Mouse (Mus musculus) hindbrain, embryonic 11.5 days (tissue): ENCODE results near the gene Pkn3. TPM values are rescaled to one million over a fixed set of nuclear protein-coding genes. Genes with fewer than 3 reads are reported as not detected.
"Not testable (repeated sequence)": the region's sequence is repeated elsewhere in the genome, so short reads cannot be mapped to it uniquely, and the experiment has no call there.

ENCODE experiments used
- ATAC-seq: fragments of 200-750 bp; cut with Nextera tagmentation; 2 replicates; pipeline ENCODE4 v1.8.0; 2017; ENCODE audit warnings: mild to moderate bottlenecking, moderate TSS enrichment, moderate library complexity; ENCODE audit not compliant: low FRiP score
- DNase-seq: peaks from one replicate; pipeline ENCODE4 v3.0.0-alpha.2; 2015; ENCODE audit warnings: low spot score
- H3K27ac ChIP-seq: fragments of 300-500 bp; sonication (generic); 2 replicates; pipeline ENCODE4 v1.5.1; 2014; ENCODE audit warnings: mild to moderate bottlenecking, low read depth, low read length
- H3K27me3 ChIP-seq: fragments of 300-500 bp; sonication (generic); 2 replicates; pipeline ENCODE4 v1.6.1; 2014; ENCODE audit warnings: mild to moderate bottlenecking, low read length, moderate library complexity, mixed read lengths; ENCODE audit not compliant: control insufficient read depth, insufficient read depth
- H3K36me3 ChIP-seq: fragments of 300-500 bp; sonication (generic); 2 replicates; pipeline ENCODE4 v1.6.1; 2014; ENCODE audit warnings: mild to moderate bottlenecking, low read length, moderate library complexity, mixed read lengths; ENCODE audit not compliant: control insufficient read depth, insufficient read depth
- H3K4me1 ChIP-seq: fragments of 300-500 bp; sonication (generic); replicated peaks from 2 replicates; pipeline ENCODE4 v1.6.1; 2014; ENCODE audit warnings: low read length, mixed read lengths; ENCODE audit not compliant: control insufficient read depth, insufficient read depth
- H3K4me2 ChIP-seq: fragments of 300-500 bp; sonication (generic); replicated peaks from 2 replicates; pipeline ENCODE4 v1.6.1; 2014; ENCODE audit warnings: mild to moderate bottlenecking, low read depth, low read length
- H3K4me3 ChIP-seq: fragments of 300-500 bp; sonication (generic); 2 replicates; pipeline ENCODE4 v1.5.1; 2014; ENCODE audit warnings: low read depth, low read length
- H3K9ac ChIP-seq: fragments of 300-500 bp; sonication (generic); 2 replicates; pipeline ENCODE4 v1.6.1; 2014; ENCODE audit warnings: low read depth, low read length
- H3K9me3 ChIP-seq: fragments of 300-500 bp; sonication (generic); 2 replicates; pipeline ENCODE4 v1.6.1; 2016; ENCODE audit warnings: low read length; ENCODE audit not compliant: control insufficient read depth
- WGBS: fragments of 180-500 bp; shearing (Covaris S2); extraction: QIAGEN DNeasy Blood & Tissue Kit; methylation state at CpG from one replicate; pipeline ENCODE4 v1.1.7; 2014; 5-methylcytosine and 5-hydroxymethylcytosine counted together
- polyA plus RNA-seq: library from polyadenylated mRNA; unstranded; fragments of >200 nt; fragmentation: Nextera tagmentation; extraction: Ambion mirVana; gene quantifications from 2 replicates; pipeline ENCODE4 v1.2.1, GENCODE M21; 2014

The Pkn3 gene
- polyA plus RNA-seq, 1 experiment from 2014 or later = 4.5 TPM

DNA sequence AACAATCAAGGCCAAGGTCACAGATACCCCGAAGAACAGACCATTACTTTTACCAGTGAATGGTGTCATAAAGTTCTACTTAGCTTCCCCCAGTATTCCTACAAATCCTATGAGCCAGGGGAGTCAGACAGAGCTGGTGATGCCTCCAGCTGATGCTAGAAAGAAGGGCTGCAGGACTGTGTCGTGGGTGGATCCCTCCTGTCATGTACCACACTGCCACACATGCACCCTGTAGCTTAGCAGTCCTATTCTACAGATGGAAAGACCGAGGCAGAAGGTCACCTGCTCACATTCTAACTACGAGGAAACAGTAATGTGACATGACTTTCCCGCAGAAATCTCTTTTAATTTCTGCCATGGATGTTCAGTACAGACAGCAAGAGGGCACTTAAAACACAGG is 45.3 kb downstream of the Pkn3 start:
- 87% methylated on average over 5 of the region's 5 CpGs for WGBS
- Histone ChIP-seq H3K9me3 (no peaks in the 10 kb centered on the region), H3K4me1 (peaks cover 3% of the 10 kb centered on the region; the same call in 1 of the 2 replicates), H3K27ac (no peak overlapping the region), H3K4me3 (no peak overlapping the region), H3K9ac (no peak overlapping the region), H3K27me3 (no peaks in the 10 kb centered on the region), H3K4me2 (no peak overlapping the region), H3K36me3 (no peaks in the 10 kb centered on the region)
- DNase-seq (no peak), ATAC-seq (no peak)

DNA sequence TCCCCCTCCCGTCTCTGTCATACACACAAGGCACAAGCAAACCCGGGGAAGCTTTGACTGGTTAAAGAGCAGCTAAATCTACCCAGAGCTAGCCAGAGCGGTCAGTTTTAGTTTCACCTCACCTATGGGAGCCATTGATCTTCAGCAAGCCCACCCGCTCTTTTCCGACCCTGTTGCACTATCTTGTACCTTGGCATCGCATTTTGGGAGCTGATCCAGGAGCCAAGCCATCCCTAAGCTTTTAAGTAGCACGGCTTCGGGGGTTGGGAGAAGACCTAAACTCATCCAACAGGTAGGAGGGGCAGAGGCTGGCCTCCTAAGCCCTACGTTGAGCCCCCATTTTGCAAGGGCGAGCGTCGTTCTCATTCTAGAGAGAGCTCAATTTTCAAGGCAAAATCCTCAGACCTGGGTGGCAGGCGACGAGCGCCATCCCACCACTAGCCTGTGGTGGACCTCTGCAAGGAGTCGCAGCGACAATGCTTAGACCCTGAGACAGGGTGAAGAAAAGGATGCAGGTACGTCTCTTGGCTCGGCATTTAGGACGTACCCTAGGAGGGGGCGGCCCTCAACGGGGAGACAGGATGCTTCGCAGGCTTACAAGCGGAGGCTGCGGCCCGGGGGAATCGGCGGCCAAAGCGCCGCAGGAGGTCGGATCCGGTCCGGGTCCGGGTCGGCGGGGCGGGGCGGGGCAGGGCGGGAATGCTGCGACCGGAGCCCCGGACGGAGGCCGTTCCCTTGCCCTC is 46.4 kb downstream of the Pkn3 start:
- H3K36me3 ChIP-seq = no peaks in the 10 kb centered on the region
- no peaks in the 10 kb centered on the region for H3K9me3 ChIP-seq
- peak overlapping the region; percentile 86 for H3K9ac ChIP-seq
- ATAC-seq (peak; percentile 71), DNase-seq (no peak)
- peaks cover 3% of the 10 kb centered on the region; the same call in 1 of the 2 replicates for H3K4me1 ChIP-seq
- no peaks in the 10 kb centered on the region for H3K27me3 ChIP-seq
- peak overlapping the region; percentile 67 for H3K27ac ChIP-seq
- peak overlapping the region; percentile 87 for H3K4me2 ChIP-seq
- WGBS = under 1% methylated on average over 25 of the region's 44 CpGs
- peak overlapping the region; percentile 62 for H3K4me3 ChIP-seq

DNA sequence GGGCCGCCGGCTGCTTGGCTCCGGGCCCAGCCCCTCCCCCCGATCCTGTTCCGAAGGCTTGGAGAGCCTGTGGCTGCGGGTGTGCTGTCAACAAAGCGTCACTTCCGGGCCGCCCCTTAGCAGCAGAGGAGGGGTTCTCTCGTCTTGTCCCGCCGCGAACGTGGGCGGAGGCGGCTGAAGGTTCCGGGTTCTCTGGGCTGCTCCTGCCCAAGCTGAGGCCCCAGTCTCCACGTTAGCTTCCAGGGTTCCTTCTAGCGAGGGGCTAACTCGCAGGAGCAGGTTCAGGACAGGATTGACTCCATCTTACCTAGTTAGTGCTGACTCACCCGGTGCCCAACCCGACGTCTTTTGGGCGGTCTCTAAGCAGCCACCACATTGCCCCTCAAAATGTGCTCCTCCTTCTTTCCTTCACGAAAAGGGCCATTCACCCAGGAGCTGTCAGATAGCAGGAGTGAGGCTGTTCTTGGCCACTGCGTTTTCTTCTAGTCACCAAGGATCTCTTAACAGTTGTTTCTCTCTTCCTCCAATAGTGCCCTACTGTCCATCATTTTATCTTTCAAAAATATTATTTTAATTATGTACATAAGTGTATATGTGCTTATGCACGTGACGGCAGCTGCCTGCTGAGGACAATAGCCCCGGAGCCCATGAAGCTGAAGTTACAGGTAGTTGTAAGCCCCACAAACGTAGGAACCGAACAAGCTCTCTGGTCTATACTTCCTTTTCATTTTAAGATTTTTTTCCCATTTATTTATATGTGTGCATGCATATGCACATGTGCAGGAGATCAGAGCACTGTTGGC is 47.2 kb downstream of the Pkn3 start, which contains the start of gene Zer1:
Gene Zer1, minus strand, starts transcription at position 114 of the 803 bp plus-strand sequence.
- H3K9me3 ChIP-seq = no peaks in the 10 kb centered on the region
- peak within 1 kb of the TSS; percentile 67 for H3K27ac ChIP-seq
- ATAC-seq (peak; percentile 94), DNase-seq (peak; percentile 93)
- H3K9ac ChIP-seq = peak within 1 kb of the TSS; percentile 86
- H3K36me3 ChIP-seq = no peaks in the 10 kb centered on the region
- peak within 1 kb of the TSS; percentile 62 for H3K4me3 ChIP-seq
- H3K4me1 ChIP-seq = 0 out of 2 replicates have a peak, but pooled peaks cover 3% of the 10 kb centered on the region
- peak within 1 kb of the TSS; percentile 87 for H3K4me2 ChIP-seq
- 12% methylated on average over 31 of the region's 31 CpGs for WGBS
- H3K27me3 ChIP-seq = no peaks in the 10 kb centered on the region

DNA sequence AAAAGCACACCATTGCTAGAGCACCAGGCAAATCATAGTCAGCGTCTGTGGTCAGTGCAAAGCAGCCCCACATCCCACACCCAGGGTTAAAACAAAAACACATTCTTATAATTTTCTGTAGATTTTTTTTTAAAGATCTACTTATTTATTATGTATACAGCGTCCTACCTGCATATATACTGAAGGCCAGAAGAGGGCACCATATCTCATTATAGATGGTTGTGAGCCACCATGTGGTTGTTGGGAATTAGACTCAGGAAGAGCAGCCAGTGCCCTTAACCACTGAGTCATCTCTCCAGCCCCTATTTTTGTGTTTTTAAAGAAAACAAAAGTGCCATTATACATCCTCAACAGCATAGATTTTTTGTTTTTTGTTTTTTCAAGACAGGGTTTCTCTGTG is 51.3 kb downstream of the Pkn3 start:
- no peak overlapping the region for H3K4me2 ChIP-seq
- peak; percentile 65 for DNase-seq
- ATAC-seq = no peak
- no peaks in the 10 kb centered on the region for H3K9me3 ChIP-seq
- 35% methylated on average over 2 of the region's 2 CpGs for WGBS
- H3K4me3 ChIP-seq = no peak overlapping the region
- H3K36me3 ChIP-seq = no peaks in the 10 kb centered on the region
- H3K27me3 ChIP-seq = no peaks in the 10 kb centered on the region
- H3K9ac ChIP-seq = no peak overlapping the region
- H3K27ac ChIP-seq = no peak overlapping the region
- H3K4me1 ChIP-seq = no peaks in the 10 kb centered on the region

DNA sequence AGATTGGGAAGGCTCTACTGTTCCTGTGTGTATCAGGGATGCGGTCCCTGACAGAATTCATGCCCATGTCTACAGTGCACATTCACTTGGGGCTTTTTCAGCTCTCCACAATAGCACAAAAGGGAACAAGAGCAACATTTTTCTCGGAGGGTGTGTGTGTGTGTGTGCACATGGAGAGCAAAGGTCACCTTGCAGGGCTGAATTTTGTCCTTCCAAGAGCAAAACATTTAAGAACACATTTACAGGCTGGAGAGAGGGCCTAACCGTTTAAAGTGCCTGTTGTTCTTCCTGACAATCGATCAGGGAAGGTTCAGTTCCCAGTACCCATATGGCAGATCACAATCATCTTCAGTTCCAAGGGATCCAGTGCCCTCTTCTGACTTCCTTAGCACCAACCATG is 52.7 kb downstream of the Pkn3 start:
- no peak for DNase-seq
- Histone ChIP-seq H3K9me3 (no peaks in the 10 kb centered on the region), H3K4me2 (no peak overlapping the region), H3K36me3 (peaks cover 2% of the 10 kb centered on the region; the same call in 1 of the 2 replicates), H3K4me3 (no peak overlapping the region), H3K27ac (no peak overlapping the region), H3K27me3 (no peaks in the 10 kb centered on the region), H3K4me1 (peaks cover 6% of the 10 kb centered on the region; the same call in 1 of the 2 replicates), H3K9ac (no peak overlapping the region)
- ATAC-seq = no peak
- WGBS = 80% methylated on average over 4 of the region's 4 CpGs

DNA sequence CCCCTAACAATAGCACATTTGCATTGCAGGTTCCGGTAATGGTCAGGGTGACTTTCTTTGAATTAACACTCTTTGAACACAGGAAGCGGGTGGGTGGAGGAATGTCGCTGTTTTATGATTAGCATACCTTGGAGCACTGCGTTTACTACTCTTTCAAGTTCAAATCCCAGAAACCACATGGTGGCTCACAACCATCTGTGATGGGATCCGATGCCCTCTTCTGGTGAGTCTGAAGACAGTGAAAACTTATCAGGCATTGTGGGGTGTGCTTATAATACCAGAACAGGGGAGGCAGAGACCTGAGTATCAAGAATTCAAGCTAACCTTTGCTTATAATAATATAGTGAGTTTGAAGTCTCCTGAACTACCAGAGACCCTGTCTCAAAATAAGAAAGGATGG is 53.8 kb downstream of the Pkn3 start:
- not testable (repeated sequence) for H3K9ac ChIP-seq, H3K9me3 ChIP-seq, DNase-seq, H3K4me1 ChIP-seq, H3K4me3 ChIP-seq, H3K36me3 ChIP-seq, H3K4me2 ChIP-seq, ATAC-seq, H3K27ac ChIP-seq, H3K27me3 ChIP-seq
- 61% methylated on average over 5 of the region's 5 CpGs for WGBS

DNA sequence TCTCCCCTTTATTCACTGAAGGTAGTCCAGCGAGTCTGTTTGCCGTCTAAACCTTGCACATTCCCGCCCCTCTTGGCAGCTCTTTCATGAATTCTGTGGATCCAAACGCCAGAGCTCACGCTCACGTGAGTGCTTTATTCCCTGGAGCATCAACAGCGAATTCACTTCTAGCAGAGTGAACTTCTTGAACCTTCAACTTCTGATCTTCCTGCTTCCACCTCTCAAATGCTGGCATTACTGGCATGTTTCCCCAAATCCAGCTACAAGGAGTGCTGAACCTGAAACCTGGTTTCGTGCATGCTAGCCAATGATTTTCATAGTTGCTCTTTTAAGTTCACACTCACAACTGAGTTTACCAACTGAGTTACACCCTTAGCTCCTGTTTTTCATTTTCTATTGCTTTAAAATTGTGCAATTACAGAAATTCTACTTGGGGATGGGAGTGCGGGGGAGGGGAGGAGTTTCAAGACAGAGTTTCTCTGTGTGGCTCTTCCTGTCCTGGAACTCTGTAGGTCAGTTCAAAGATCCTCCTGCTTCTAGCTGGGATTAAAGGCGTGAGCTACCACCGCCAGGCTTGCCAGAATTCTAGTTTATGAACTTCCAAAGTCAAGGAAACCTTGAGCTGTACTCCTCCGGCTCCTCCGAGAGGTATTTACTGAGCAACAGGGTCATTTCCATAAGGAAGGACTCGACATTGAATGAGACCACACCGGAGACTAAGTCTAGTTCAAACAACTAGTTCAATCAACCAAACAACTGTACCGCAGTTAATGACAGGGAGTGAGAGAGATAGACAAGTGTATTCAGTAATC is 55.5 kb downstream of the Pkn3 start:
- no peak for DNase-seq
- no peak overlapping the region for H3K27ac ChIP-seq
- H3K36me3 ChIP-seq = peaks cover 2% of the 10 kb centered on the region; the same call in 1 of the 2 replicates
- peaks cover 6% of the 10 kb centered on the region; the same call in 1 of the 2 replicates for H3K4me1 ChIP-seq
- peak overlapping the region; percentile 83 for H3K4me3 ChIP-seq
- H3K4me2 ChIP-seq = peak overlapping the region; percentile 89
- H3K27me3 ChIP-seq = no peaks in the 10 kb centered on the region
- ATAC-seq = peak; percentile 58
- H3K9me3 ChIP-seq = no peaks in the 10 kb centered on the region
- H3K9ac ChIP-seq = peak overlapping the region; percentile 38
- WGBS = 29% methylated on average over 16 of the region's 16 CpGs

DNA sequence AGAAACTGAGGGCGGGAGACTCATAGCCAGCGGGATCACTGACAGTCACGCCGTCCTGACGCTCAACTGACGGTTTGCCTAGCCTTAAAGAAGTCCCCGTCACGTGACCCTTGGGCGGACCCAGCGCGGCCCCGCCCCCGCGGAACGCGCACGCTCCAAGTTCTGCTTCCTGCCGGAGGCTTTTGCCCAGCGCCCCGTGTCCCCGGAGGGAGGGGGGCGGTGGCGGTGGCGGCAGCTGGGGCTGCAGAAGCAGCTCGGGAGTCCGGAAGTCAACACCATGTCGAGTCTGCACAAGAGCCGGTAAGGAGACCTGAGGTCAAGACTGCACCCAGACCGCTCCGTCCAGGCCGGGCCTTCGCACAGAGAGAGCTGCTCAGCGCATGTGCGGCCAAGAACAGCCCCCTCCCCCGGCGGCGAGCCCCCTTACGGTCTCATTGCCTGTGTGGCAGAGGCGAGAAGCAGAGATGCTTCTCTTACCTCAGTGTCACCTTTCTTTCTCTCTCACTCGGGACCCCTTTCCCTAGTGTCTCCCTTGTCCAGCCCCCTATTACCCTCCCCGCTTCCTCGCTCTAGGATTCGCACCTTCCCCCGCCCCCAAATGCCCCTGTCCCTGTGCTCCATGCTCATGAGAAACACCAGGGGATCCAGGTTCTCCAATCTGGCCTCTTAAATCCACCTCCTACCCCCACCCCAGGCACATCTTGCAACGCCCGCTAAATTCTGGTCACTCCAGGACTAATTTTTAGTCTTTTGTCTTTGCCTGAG is 56.3 kb downstream of the Pkn3 start, which contains the start of gene Tbc1d13:
Gene Tbc1d13, plus strand, starts transcription at position 134 of the 765 bp plus-strand sequence.
- WGBS = under 1% methylated on average over 43 of the region's 46 CpGs
- Histone ChIP-seq H3K4me3 (peak within 1 kb of the TSS; percentile 83), H3K9ac (peak within 1 kb of the TSS; percentile 78), H3K4me1 (peaks cover 6% of the 10 kb centered on the region; the same call in 1 of the 2 replicates), H3K36me3 (peaks cover 2% of the 10 kb centered on the region; the same call in 1 of the 2 replicates), H3K27me3 (no peaks in the 10 kb centered on the region), H3K27ac (peak within 1 kb of the TSS; percentile 64), H3K4me2 (peak within 1 kb of the TSS; percentile 89), H3K9me3 (no peaks in the 10 kb centered on the region)
- ATAC-seq = peak; percentile 91
- DNase-seq = peak; percentile 97
